Comparison of ENCODE assay signal across 23 mouse cellular contexts in the genomic region with DNA sequence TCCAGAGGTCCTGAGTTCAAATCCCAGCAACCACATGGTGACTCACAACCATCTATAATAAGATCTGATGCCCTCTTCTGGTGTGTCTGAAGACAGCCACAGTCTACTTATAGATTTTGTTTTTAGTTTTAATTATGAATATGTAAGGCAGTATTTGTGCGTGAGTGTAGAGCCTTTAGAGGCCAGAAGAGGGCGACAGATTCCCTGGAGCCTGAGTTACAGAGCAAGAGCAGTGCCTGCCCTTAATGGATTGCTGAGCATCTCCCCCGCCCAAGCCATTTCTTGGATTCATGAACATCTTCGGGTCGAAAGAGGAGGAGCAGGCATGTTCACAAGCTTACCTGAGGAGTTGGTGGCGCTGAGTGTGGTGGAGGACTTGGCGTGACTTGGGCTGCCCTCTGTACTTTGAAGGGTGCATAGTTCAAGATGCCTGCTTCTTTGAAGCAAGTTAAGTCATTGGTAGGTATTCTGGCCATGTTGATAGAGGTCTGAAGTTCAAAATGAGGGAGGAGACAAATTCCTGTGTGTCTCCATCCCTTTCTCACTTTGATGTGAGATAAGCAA. TPM values are rescaled to one million over a fixed set of nuclear protein-coding genes. Genes with fewer than 3 reads are reported as not detected.
DNase-seq lines count a peak whose midpoint lies in the region; ATAC-seq and TF ChIP-seq lines count a peak whose summit lies in the region.
"Had no signal": no experiment of that assay in that cellular context is flagged by ENCODE, and none has a peak within 500 bp of the region (broad histone marks: within the 10 kb centered on the region; RNA-seq: fewer than 3 reads in every experiment).

No protein-coding gene starts in this region.

- H3K36me3 ChIP-seq in liver, adult 2 months (ENCODE audit: control insufficient read depth, insufficient read depth, low read length) = no peaks in the 10 kb centered on the region
- H3K36me3 ChIP-seq in liver, embryonic 11.5 days (ENCODE audit: control insufficient read depth, insufficient read depth, low read length) = no peaks in the 10 kb centered on the region
- no peaks in the 10 kb centered on the region for H3K36me3 ChIP-seq in E14TG2a.4 (ENCODE audit: insufficient read depth, low read length)
- H3K36me3 ChIP-seq: heart, embryonic 10.5 days; hindbrain, embryonic 13.5 days; limb, embryonic 13.5 days; lung, embryonic 15.5 days; midbrain, embryonic 15.5 days had no signal

- TF ChIP-seq CTCF in liver, adult 2 months (IDR thresholded peaks at IDR 0.05; ENCODE audit: low read depth, low read length) = peak; percentile 7; the same call in 1 of the 2 replicates
- peak; percentile 78 for TF ChIP-seq CTCF in E14TG2a.4 (conservative IDR thresholded peaks at IDR 0.05; ENCODE audit: low read length)

- no peak overlapping the region for H3K4me3 ChIP-seq in liver, adult 2 months (ENCODE audit: insufficient read depth, low read depth, low read length)
- H3K4me3 ChIP-seq in liver, embryonic 11.5 days (ENCODE audit: low read depth, low read length) = no peak overlapping the region
- H3K4me3 ChIP-seq in E14TG2a.4 (replicated peaks; ENCODE audit: low read length) = no peak overlapping the region
- H3K4me3 ChIP-seq: heart, embryonic 10.5 days; hindbrain, embryonic 13.5 days; limb, embryonic 13.5 days; lung, embryonic 15.5 days; megakaryocyte, embryonic 14.5 days; midbrain, embryonic 15.5 days had no signal

- H3K4me2 ChIP-seq in liver, embryonic 11.5 days = no peak overlapping the region
- H3K4me2 ChIP-seq: hindbrain, embryonic 13.5 days; limb, embryonic 13.5 days; lung, embryonic 15.5 days; midbrain, embryonic 15.5 days had no signal

- H3K79me2 ChIP-seq in liver, adult 2 months (ENCODE audit: control insufficient read depth, insufficient read depth, low read length) = no peaks in the 10 kb centered on the region

- H3K4me1 ChIP-seq in liver, adult 2 months (ENCODE audit: control insufficient read depth, insufficient read depth, low read length) = no peaks in the 10 kb centered on the region
- H3K4me1 ChIP-seq in liver, embryonic 11.5 days (replicated peaks; ENCODE audit: control insufficient read depth, insufficient read depth, low read length) = peaks cover 4% of the 10 kb centered on the region; the same call in 1 of the 2 replicates
- H3K4me1 ChIP-seq in E14TG2a.4 (replicated peaks; ENCODE audit: low read depth, low read length) = peaks cover 7% of the 10 kb centered on the region; the same call in 1 of the 2 replicates
- H3K4me1 ChIP-seq: hindbrain, embryonic 13.5 days; lung, embryonic 15.5 days; midbrain, embryonic 15.5 days had no signal

- H3K27ac ChIP-seq in liver, adult 2 months (replicated peaks; ENCODE audit: insufficient read depth, low read depth, low read length) = no peak overlapping the region
- H3K27ac ChIP-seq in liver, embryonic 11.5 days (ENCODE audit: low read depth, low read length) = no peak overlapping the region
- H3K27ac ChIP-seq: heart, embryonic 10.5 days; hindbrain, embryonic 13.5 days; limb, embryonic 13.5 days; lung, embryonic 15.5 days; midbrain, embryonic 15.5 days had no signal

- ATAC-seq in liver, embryonic 11.5 days (replicated peaks; ENCODE audit: low FRiP score) = no peak
- ATAC-seq in erythroblast, adult 5-6 weeks (replicated peaks; ENCODE audit: low FRiP score, poor library complexity, severe bottlenecking) = no peak
- ATAC-seq: forebrain, postnatal 0 days; midbrain, embryonic 15.5 days had no signal

- H3K9me3 ChIP-seq in liver, embryonic 11.5 days (ENCODE audit: control insufficient read depth, low read length) = no peaks in the 10 kb centered on the region
- no peaks in the 10 kb centered on the region for H3K9me3 ChIP-seq in E14TG2a.4 (ENCODE audit: low read length)
- H3K9me3 ChIP-seq: heart, embryonic 10.5 days; hindbrain, embryonic 13.5 days; limb, embryonic 13.5 days; lung, embryonic 15.5 days; midbrain, embryonic 15.5 days had no signal

- DNase-seq in kidney, adult 11 months = peak; percentile 37
- no peak for DNase-seq in kidney, postnatal 4 days
- DNase-seq in liver, adult 2 months (ENCODE audit: extremely low read depth, low read depth, low spot score) = no peak
- DNase-seq in liver, embryonic 11.5 days (ENCODE audit: low spot score) = no peak
- DNase-seq in c-Kit-negative CD71-positive TER-119-positive erythroid progenitor cells, embryonic 14.5 days (ENCODE audit: low read depth, low spot score) = peak; percentile 11
- DNase-seq: adrenal gland, adult 8-10 months; cerebellum, adult 18-20 months; cerebellum, postnatal 36 days; forebrain, postnatal 0 days; heart, postnatal 14 days; layer of hippocampus, adult 9-11 months; thymus, adult 18-20 months had no signal

- no peak overlapping the region for H3K9ac ChIP-seq in liver, adult 2 months (ENCODE audit: low read depth, low read length)
- no peak overlapping the region for H3K9ac ChIP-seq in liver, embryonic 11.5 days (ENCODE audit: low read depth, low read length)
- H3K9ac ChIP-seq: forebrain, postnatal 0 days; hindbrain, embryonic 13.5 days; limb, embryonic 13.5 days; lung, embryonic 15.5 days; midbrain, embryonic 15.5 days had no signal

- TF ChIP-seq POLR2A in liver, adult 2 months (IDR thresholded peaks at IDR 0.05; ENCODE audit: extremely low read depth, insufficient read depth, low read length) = no peak

- no peaks in the 10 kb centered on the region for H3K27me3 ChIP-seq in liver, adult 2 months (ENCODE audit: control insufficient read depth, insufficient read depth, low read length)
- 0 out of 2 replicates have a peak, but pooled peaks cover 2% of the 10 kb centered on the region for H3K27me3 ChIP-seq in liver, embryonic 11.5 days (replicated peaks; ENCODE audit: control insufficient read depth, insufficient read depth, low read length)
- no peaks in the 10 kb centered on the region for H3K27me3 ChIP-seq in E14TG2a.4 (ENCODE audit: insufficient read depth, low read length)
- H3K27me3 ChIP-seq: hindbrain, embryonic 13.5 days; limb, embryonic 13.5 days; lung, embryonic 15.5 days; midbrain, embryonic 15.5 days had no signal

- WGBS in liver, adult 2 months = 92% methylated on average over 7 of the region's 7 CpGs
- 87% methylated on average over 7 of the region's 7 CpGs for WGBS in liver, embryonic 11.5 days

RNA-seq across cellular contexts. Expression of gene Spink4, which starts 3.2 kb away (rescaled TPM):
- total RNA-seq in liver, adult 2 months (2014; rRNA removed) = 1.4 and 1.9 TPM in 2 replicates
- polyA plus RNA-seq in liver, adult 2 months (2012; rRNA removed) = 0.93 and 1.9 TPM in 2 replicates
- polyA plus RNA-seq in liver, embryonic 11.5 days (2014; fragmentation: Nextera tagmentation; extraction: Ambion mirVana) = not detected in 2 replicates
- not detected in 2 replicates for total RNA-seq in erythroblast, adult 5-6 weeks (2015; ENCODE audit: low replicate concordance)
- total RNA-seq in erythroblast, adult 5-6 weeks (2017; ENCODE audit: low replicate concordance) = not detected in 2 replicates
- total RNA-seq: forebrain, postnatal 0 days; gastrocnemius, adult 8-10 months; neutrophil, adult 5-6 weeks had no signal
- polyA plus RNA-seq: embryonic facial prominence, embryonic 11.5 days; forebrain, postnatal 0 days; hindbrain, embryonic 13.5 days; limb, embryonic 13.5 days; midbrain, embryonic 15.5 days had no signal

RNA-seq across cellular contexts. Expression of gene Bag1, which starts 31.4 kb away (rescaled TPM):
- total RNA-seq in liver, adult 2 months (2014; rRNA removed) = 88.7 and 101 TPM in 2 replicates
- polyA plus RNA-seq in liver, adult 2 months (2012; rRNA removed) = 59.6 and 75.9 TPM in 2 replicates
- polyA plus RNA-seq in liver, embryonic 11.5 days (2014; fragmentation: Nextera tagmentation; extraction: Ambion mirVana) = 219 and 225 TPM in 2 replicates
- 28.2 and 33.2 TPM in 2 replicates for total RNA-seq in erythroblast, adult 5-6 weeks (2015; ENCODE audit: low replicate concordance)
- total RNA-seq in erythroblast, adult 5-6 weeks (2017; ENCODE audit: low replicate concordance) = 126 and 129 TPM in 2 replicates

RNA-seq across cellular contexts. Expression of gene Chmp5, which starts 31.5 kb away (rescaled TPM):
- 63.0 and 78.5 TPM in 2 replicates for total RNA-seq in liver, adult 2 months (2014; rRNA removed)
- polyA plus RNA-seq in liver, adult 2 months (2012; rRNA removed) = 12.0 and 13.7 TPM in 2 replicates
- 70.7 and 74.6 TPM in 2 replicates for polyA plus RNA-seq in liver, embryonic 11.5 days (2014; fragmentation: Nextera tagmentation; extraction: Ambion mirVana)
- total RNA-seq in erythroblast, adult 5-6 weeks (2015; ENCODE audit: low replicate concordance) = 26.5 and 36.4 TPM in 2 replicates
- total RNA-seq in erythroblast, adult 5-6 weeks (2017; ENCODE audit: low replicate concordance) = 42.0 and 56.2 TPM in 2 replicates

RNA-seq across cellular contexts. Expression of gene Nfx1, which starts 54.0 kb away (rescaled TPM):
- 31.6 and 34.8 TPM in 2 replicates for total RNA-seq in liver, adult 2 months (2014; rRNA removed)
- 12.2 and 21.5 TPM in 2 replicates for polyA plus RNA-seq in liver, adult 2 months (2012; rRNA removed)
- 89.0 and 97.5 TPM in 2 replicates for polyA plus RNA-seq in liver, embryonic 11.5 days (2014; fragmentation: Nextera tagmentation; extraction: Ambion mirVana)
- 8.8 and 11.3 TPM in 2 replicates for total RNA-seq in erythroblast, adult 5-6 weeks (2015; ENCODE audit: low replicate concordance)
- total RNA-seq in erythroblast, adult 5-6 weeks (2017; ENCODE audit: low replicate concordance) = 19.3 and 22.7 TPM in 2 replicates

Comparison
In these comparisons a context has a peak if more than half of its experiments do, and no peak if none do; other contexts are left out.
1. DNase-seq: peak in kidney, adult 11 months (single experiment) and c-Kit-negative CD71-positive TER-119-positive erythroid progenitor cells, embryonic 14.5 days (single experiment); none in kidney, postnatal 4 days (0 of 2), liver, adult 2 months (single experiment) and liver, embryonic 11.5 days (single experiment).